Mouse (Mus musculus) midbrain, embryonic 15.5 days (tissue): Measurements from ENCODE around the gene Ccl6. TPM values are rescaled to one million over a fixed set of nuclear protein-coding genes. Genes with fewer than 3 reads are reported as not detected.

Source experiments
- ATAC-seq: fragments of 200-750 bp; cut with Nextera tagmentation; replicated peaks from 2 replicates; pipeline ENCODE4 v1.8.0; 2017; ENCODE audit warnings: moderate TSS enrichment
- H3K27ac ChIP-seq: fragments of 300-500 bp; sonication (generic); 2 replicates; pipeline ENCODE4 v1.5.1; 2015; ENCODE audit warnings: mild to moderate bottlenecking, inconsistent platforms
- H3K27me3 ChIP-seq: fragments of 300-500 bp; sonication (generic); replicated peaks from 2 replicates; pipeline ENCODE4 v1.6.1; 2015; ENCODE audit warnings: inconsistent platforms
- H3K36me3 ChIP-seq: fragments of 300-500 bp; sonication (generic); replicated peaks from 2 replicates; pipeline ENCODE4 v1.6.1; 2015; ENCODE audit warnings: inconsistent platforms
- H3K4me1 ChIP-seq: fragments of 300-500 bp; sonication (generic); 2 replicates; pipeline ENCODE4 v1.6.1; 2015; ENCODE audit warnings: inconsistent platforms
- H3K4me2 ChIP-seq: fragments of 300-500 bp; sonication (generic); 2 replicates; pipeline ENCODE4 v1.6.1; 2015; ENCODE audit warnings: inconsistent platforms, mild to moderate bottlenecking, moderate library complexity
- H3K4me3 ChIP-seq: fragments of 300-500 bp; sonication (generic); 2 replicates; pipeline ENCODE4 v1.5.1; 2015; ENCODE audit warnings: mild to moderate bottlenecking, inconsistent platforms
- H3K9ac ChIP-seq: fragments of 300-500 bp; sonication (generic); 2 replicates; pipeline ENCODE4 v1.6.1; 2015; ENCODE audit warnings: mild to moderate bottlenecking, inconsistent platforms
- H3K9me3 ChIP-seq: fragments of 300-500 bp; sonication (generic); 2 replicates; pipeline ENCODE4 v1.6.1; 2016; ENCODE audit warnings: inconsistent platforms
- WGBS: fragments of 180-500 bp; shearing (Covaris S2); methylation state at CpG from one replicate; pipeline ENCODE4 v1.1.7; 2015; ENCODE audit warnings: mixed read lengths; 5-methylcytosine and 5-hydroxymethylcytosine counted together
- polyA plus RNA-seq: library from polyadenylated mRNA; unstranded; fragments of >200 nt; fragmentation: Nextera tagmentation; extraction: Ambion mirVana; gene quantifications from 2 replicates; pipeline ENCODE4 v1.2.1, GENCODE M21; 2015

Ccl6 gene
- polyA plus RNA-seq, 1 experiment from 2014 or later = 3.5 TPM

DNA sequence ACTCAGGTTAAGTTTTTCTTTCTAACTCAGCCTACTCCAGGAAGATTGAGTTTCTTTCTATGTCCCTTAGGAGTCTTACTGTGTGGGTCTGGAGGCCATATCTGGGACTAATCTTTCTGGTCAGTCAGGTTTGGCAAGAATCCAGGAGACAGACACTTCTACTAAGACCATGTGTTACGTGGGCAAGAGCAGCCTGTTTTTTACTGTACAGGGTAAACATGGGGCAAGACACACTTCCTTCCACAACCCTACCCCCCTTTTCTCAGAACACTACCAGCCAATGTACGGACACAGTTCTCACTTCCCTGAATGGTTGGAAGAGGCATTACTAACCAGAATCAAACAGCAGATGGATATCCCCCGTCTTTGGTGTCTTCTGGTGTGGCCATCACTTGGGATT, 48.7 kb downstream of the Ccl6 start:
- H3K36me3 ChIP-seq = no peaks in the 10 kb centered on the region
- WGBS = 86% methylated on average over 3 of the region's 3 CpGs

DNA sequence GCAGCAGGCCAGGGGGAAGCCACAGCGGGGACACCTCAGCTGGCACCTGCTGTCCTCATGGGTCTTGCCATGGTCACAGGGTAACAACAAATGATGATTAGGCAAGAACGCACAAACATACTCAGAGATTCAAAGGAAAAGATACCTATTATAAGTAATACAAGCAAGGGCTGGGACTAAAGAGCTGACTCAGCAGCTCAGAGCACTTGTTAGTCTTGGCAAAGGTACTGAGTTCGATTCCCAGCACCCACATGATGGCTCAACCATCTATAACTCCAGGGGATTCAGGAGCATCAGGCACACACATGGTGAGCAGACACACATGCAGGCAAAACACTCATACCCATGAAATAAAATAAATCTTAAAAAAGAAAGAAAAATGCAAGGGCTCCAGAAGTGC, 51.5 kb downstream of the Ccl6 start:
- no peak overlapping the region for H3K9ac ChIP-seq
- no peak overlapping the region for H3K4me3 ChIP-seq
- ATAC-seq = no peak
- no peak overlapping the region for H3K27ac ChIP-seq
- no peaks in the 10 kb centered on the region for H3K9me3 ChIP-seq
- 89% methylated on average over 3 of the region's 3 CpGs for WGBS
- H3K4me1 ChIP-seq = no peaks in the 10 kb centered on the region
- no peak overlapping the region for H3K4me2 ChIP-seq
- no peaks in the 10 kb centered on the region for H3K36me3 ChIP-seq
- no peaks in the 10 kb centered on the region for H3K27me3 ChIP-seq

More for the DNA sequence above, 48.7 kb downstream of the Ccl6 start:
- H3K4me2 ChIP-seq = no peak overlapping the region
- no peak overlapping the region for H3K9ac ChIP-seq
- no peak overlapping the region for H3K27ac ChIP-seq
- H3K4me3 ChIP-seq = no peak overlapping the region
- no peaks in the 10 kb centered on the region for H3K27me3 ChIP-seq
- H3K9me3 ChIP-seq = no peaks in the 10 kb centered on the region
- no peak for ATAC-seq
- no peaks in the 10 kb centered on the region for H3K4me1 ChIP-seq

DNA sequence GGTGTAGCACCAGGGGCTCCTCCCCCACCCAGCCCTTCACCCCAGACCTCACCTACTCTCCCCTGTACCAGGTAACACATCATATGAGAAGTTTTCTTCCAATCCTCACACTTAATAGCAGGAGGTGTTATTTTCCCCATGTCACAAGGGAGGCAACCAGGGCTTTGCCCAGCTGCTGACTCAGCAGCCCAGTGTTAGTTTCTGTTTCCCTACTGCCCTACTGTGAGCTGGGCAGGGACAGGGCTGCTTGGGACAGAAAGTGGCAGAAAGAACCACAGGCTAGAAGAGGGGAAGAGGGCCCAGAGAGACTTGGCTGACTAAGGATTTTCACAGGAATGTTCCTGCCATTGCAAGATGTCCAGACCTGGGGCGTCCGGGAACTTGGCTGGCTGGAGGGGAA, 52.0 kb downstream of the Ccl6 start:
- WGBS = 90% methylated on average over 2 of the region's 2 CpGs
- no peak overlapping the region for H3K27ac ChIP-seq
- no peak overlapping the region for H3K9ac ChIP-seq
- no peak overlapping the region for H3K4me2 ChIP-seq
- no peak for ATAC-seq
- no peaks in the 10 kb centered on the region for H3K36me3 ChIP-seq
- H3K4me1 ChIP-seq = no peaks in the 10 kb centered on the region
- H3K27me3 ChIP-seq = no peaks in the 10 kb centered on the region
- H3K4me3 ChIP-seq = no peak overlapping the region
- no peaks in the 10 kb centered on the region for H3K9me3 ChIP-seq

DNA sequence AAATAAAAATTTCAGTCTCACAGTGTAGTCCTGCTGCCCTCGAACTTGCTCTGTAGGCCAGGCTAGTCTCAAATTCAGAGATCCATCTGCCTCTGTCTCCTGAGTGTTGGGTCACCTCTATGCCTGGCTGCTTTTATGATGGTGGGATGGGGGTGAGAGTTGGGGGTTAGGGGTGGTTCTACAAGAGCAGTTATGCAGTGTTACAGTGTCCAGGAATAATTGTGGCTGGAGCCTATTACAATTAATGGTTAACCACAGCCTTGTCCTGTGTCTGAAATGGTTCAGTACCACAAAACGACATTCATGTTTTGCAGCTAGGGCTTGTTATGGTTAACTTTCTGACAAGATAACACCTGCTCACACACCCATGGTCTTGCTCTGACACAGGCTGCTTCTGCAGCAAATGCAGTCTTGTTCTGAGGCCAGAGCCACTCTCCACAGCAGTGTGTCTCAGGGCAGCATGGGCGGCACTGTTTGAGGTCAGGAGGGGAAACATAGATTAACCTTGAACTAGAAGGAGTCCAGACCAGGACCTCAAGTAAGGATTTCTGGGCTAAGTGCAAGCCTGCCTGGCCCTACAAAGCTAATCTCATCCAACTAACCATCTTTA, 54.1 kb downstream of the Ccl6 start:
- WGBS = 89% methylated on average over 3 of the region's 3 CpGs
- Histone ChIP-seq H3K9ac (no peak overlapping the region), H3K27me3 (no peaks in the 10 kb centered on the region), H3K4me1 (no peaks in the 10 kb centered on the region; the same call in 1 of the 2 replicates), H3K4me2 (no peak overlapping the region), H3K27ac (no peak overlapping the region), H3K9me3 (no peaks in the 10 kb centered on the region), H3K36me3 (no peaks in the 10 kb centered on the region), H3K4me3 (no peak overlapping the region)
- ATAC-seq = no peak

Other genes with a start within 250 kb of the Ccl6 start
- gene Rasl10b, start 183.9 kb downstream of the Ccl6 start, polyA plus RNA-seq = 43.2 and 45.6 TPM in 2 replicates
- gene Gas2l2, start 163.6 kb downstream of the Ccl6 start, polyA plus RNA-seq = 0.36 and 0.54 TPM in 2 replicates
- gene 1700020L24Rik, start 155.4 kb downstream of the Ccl6 start, polyA plus RNA-seq = 0.68 and 0.70 TPM in 2 replicates
- 2.9 and 3.4 TPM in 2 replicates for gene Mmp28, start 130.0 kb downstream of the Ccl6 start, polyA plus RNA-seq
- 12.2 and 12.6 TPM in 2 replicates for gene Taf15, start 120.0 kb downstream of the Ccl6 start, polyA plus RNA-seq
- gene Heatr9, start 70.9 kb downstream of the Ccl6 start, polyA plus RNA-seq = not detected in 2 replicates
- 0.89 TPM in 1 of 2 replicates, not detected in the other for gene Ccl5, start 62.6 kb downstream of the Ccl6 start, polyA plus RNA-seq
- 1.6 and 2.2 TPM in 2 replicates for gene Ccl9, start 14.5 kb downstream of the Ccl6 start, polyA plus RNA-seq
- not detected in 2 replicates for gene Rpl9-ps1, start 52.5 kb upstream of the Ccl6 start, polyA plus RNA-seq
- gene Ccl3, start 56.3 kb upstream of the Ccl6 start, polyA plus RNA-seq = 1.3 and 1.6 TPM in 2 replicates
- gene Ccl4, start 69.5 kb upstream of the Ccl6 start, polyA plus RNA-seq = 0.56 TPM in 1 of 2 replicates, not detected in the other
- gene Wfdc17, start 110.9 kb upstream of the Ccl6 start, polyA plus RNA-seq = 0.35 and 0.96 TPM in 2 replicates
- not detected in 2 replicates for gene Wfdc18, start 115.9 kb upstream of the Ccl6 start, polyA plus RNA-seq
- not detected in 2 replicates for gene Wfdc21, start 153.9 kb upstream of the Ccl6 start, polyA plus RNA-seq
- gene Heatr6, start 160.6 kb upstream of the Ccl6 start, polyA plus RNA-seq = 41.0 and 42.3 TPM in 2 replicates